Mouse (Mus musculus) small intestine, adult 2 months (tissue): ENCODE results near the gene Pik3r5.

Experiments used
- CTCF ChIP-seq: fragments of 200-500 bp; IDR thresholded peaks from 2 replicates; pipeline ENCODE4 v1.5.1; 2012; ENCODE audit warnings: low read depth, mild to moderate bottlenecking, control low read depth, inconsistent platforms, low read length, moderate library complexity, mixed read lengths; ENCODE audit not compliant: insufficient replicate concordance, insufficient read length; ENCODE audit errors: extremely low read depth
- POLR2A ChIP-seq: fragments of 200-500 bp; IDR thresholded peaks from 2 replicates; pipeline ENCODE4 v1.6.1; 2012; ENCODE audit warnings: low read depth, mild to moderate bottlenecking, control low read depth, inconsistent platforms, low read length, moderate library complexity

GRCm38 (mm10) chr11:68436376-68436775 lies 4.5 kb downstream of the Pik3r5 start:
- no peak for TF ChIP-seq CTCF
- TF ChIP-seq POLR2A: no peak
